Mouse (Mus musculus): ENCODE measurements around the gene Unc13c. TPM values are rescaled to one million over a fixed set of nuclear protein-coding genes. Genes with fewer than 3 reads are reported as not detected.

Gene Unc13c
- polyA plus RNA-seq, 1 experiment from 2014 or later, result 0.43 TPM

GRCm38 (mm10) chr9:73612896-73613295, 355.9 kb downstream of the Unc13c start:
- Histone ChIP-seq H3K27ac (replicated peaks) (no peak overlapping the region), H3K9me3 (replicated peaks) (no peaks in the 10 kb centered on the region), H3K4me2 (replicated peaks) (no peak overlapping the region), H3K27me3 (no peaks in the 10 kb centered on the region), H3K9ac (no peak overlapping the region), H3K4me3 (replicated peaks) (no peak overlapping the region), H3K36me3 (no peaks in the 10 kb centered on the region), H3K4me1 (no peaks in the 10 kb centered on the region)
- WGBS, result 42% methylated on average over 4 of the region's 4 CpGs
- ATAC-seq (ENCODE audit: insufficient number of reproducible peaks, low FRiP score, low TSS enrichment, low read depth), result no peak

GRCm38 (mm10) chr9:73603921-73604320, 364.8 kb downstream of the Unc13c start:
- no peak for ATAC-seq (ENCODE audit: insufficient number of reproducible peaks, low FRiP score, low TSS enrichment, low read depth)
- WGBS, result 56% methylated on average over 1 of the region's 1 CpGs

GRCm38 (mm10) chr9:73565558-73565957, 403.2 kb downstream of the Unc13c start:
- H3K36me3 ChIP-seq, result no peaks in the 10 kb centered on the region
- no peak overlapping the region for H3K27ac ChIP-seq (replicated peaks)
- WGBS, result 35% methylated on average over 4 of the region's 4 CpGs
- 0 out of 2 replicates have a peak, but pooled peaks cover 3% of the 10 kb centered on the region for H3K4me1 ChIP-seq
- no peak overlapping the region for H3K9ac ChIP-seq
- H3K9me3 ChIP-seq (replicated peaks), result no peaks in the 10 kb centered on the region
- no peak for ATAC-seq (ENCODE audit: insufficient number of reproducible peaks, low FRiP score, low TSS enrichment, low read depth)
- no peak overlapping the region for H3K4me2 ChIP-seq (replicated peaks)
- no peaks in the 10 kb centered on the region for H3K27me3 ChIP-seq
- no peak overlapping the region for H3K4me3 ChIP-seq (replicated peaks)

More at GRCm38 (mm10) chr9:73603921-73604320, 364.8 kb downstream of the Unc13c start:
- H3K27ac ChIP-seq (replicated peaks), result no peak overlapping the region
- H3K4me1 ChIP-seq, result no peaks in the 10 kb centered on the region
- H3K9ac ChIP-seq, result no peak overlapping the region
- H3K36me3 ChIP-seq, result no peaks in the 10 kb centered on the region
- H3K4me3 ChIP-seq (replicated peaks), result no peak overlapping the region
- H3K4me2 ChIP-seq (replicated peaks), result no peak overlapping the region
- H3K27me3 ChIP-seq, result no peaks in the 10 kb centered on the region
- no peaks in the 10 kb centered on the region for H3K9me3 ChIP-seq (replicated peaks)

- Histone ChIP-seq H3K9me3 (replicated peaks) (no peaks in the 10 kb centered on the region), H3K4me3 (replicated peaks) (no peak overlapping the region), H3K27ac (replicated peaks) (no peak overlapping the region), H3K36me3 (no peaks in the 10 kb centered on the region), H3K4me1 (0 out of 2 replicates have a peak, but pooled peaks cover 3% of the 10 kb centered on the region), H3K27me3 (no peaks in the 10 kb centered on the region), H3K9ac (no peak overlapping the region), H3K4me2 (replicated peaks) (no peak overlapping the region)
- no peak for ATAC-seq (ENCODE audit: insufficient number of reproducible peaks, low FRiP score, low TSS enrichment, low read depth)
- WGBS, result 51% methylated on average over 5 of the region's 5 CpGs
Measured at GRCm38 (mm10) chr9:73560037-73560436, 408.7 kb downstream of the Unc13c start.

- no peak overlapping the region for H3K27ac ChIP-seq (replicated peaks)
- no peak overlapping the region for H3K4me3 ChIP-seq (replicated peaks)
- no peaks in the 10 kb centered on the region for H3K27me3 ChIP-seq
- no peaks in the 10 kb centered on the region for H3K9me3 ChIP-seq (replicated peaks)
- no peaks in the 10 kb centered on the region for H3K36me3 ChIP-seq
- ATAC-seq (ENCODE audit: insufficient number of reproducible peaks, low FRiP score, low TSS enrichment, low read depth), result no peak
- H3K4me1 ChIP-seq, result 0 out of 2 replicates have a peak, but pooled peaks cover under 1% of the 10 kb centered on the region
- 30% methylated on average over 2 of the region's 2 CpGs for WGBS
- no peak overlapping the region for H3K4me2 ChIP-seq (replicated peaks)
- no peak overlapping the region for H3K9ac ChIP-seq
Measured at GRCm38 (mm10) chr9:73557805-73558204, 411.0 kb downstream of the Unc13c start.

- no peaks in the 10 kb centered on the region for H3K9me3 ChIP-seq (replicated peaks)
- no peaks in the 10 kb centered on the region for H3K36me3 ChIP-seq
- H3K27ac ChIP-seq (replicated peaks), result no peak overlapping the region
- WGBS, result 71% methylated on average over 6 of the region's 6 CpGs
- no peaks in the 10 kb centered on the region for H3K27me3 ChIP-seq
- H3K4me1 ChIP-seq, result no peaks in the 10 kb centered on the region
- no peak overlapping the region for H3K4me2 ChIP-seq (replicated peaks)
- no peak for ATAC-seq (ENCODE audit: insufficient number of reproducible peaks, low FRiP score, low TSS enrichment, low read depth)
- H3K4me3 ChIP-seq (replicated peaks), result no peak overlapping the region
- no peak overlapping the region for H3K9ac ChIP-seq
Measured at GRCm38 (mm10) chr9:73555354-73555753, 413.4 kb downstream of the Unc13c start.

GRCm38 (mm10) chr9:73472568-73472967, 496.2 kb downstream of the Unc13c start:
- H3K9me3 ChIP-seq (replicated peaks), result no peaks in the 10 kb centered on the region
- H3K4me1 ChIP-seq, result no peaks in the 10 kb centered on the region
- no peak overlapping the region for H3K27ac ChIP-seq (replicated peaks)
- H3K4me2 ChIP-seq (replicated peaks), result no peak overlapping the region
- H3K36me3 ChIP-seq, result no peaks in the 10 kb centered on the region
- H3K9ac ChIP-seq, result no peak overlapping the region
- no peak overlapping the region for H3K4me3 ChIP-seq (replicated peaks)
- H3K27me3 ChIP-seq, result no peaks in the 10 kb centered on the region
- ATAC-seq (ENCODE audit: insufficient number of reproducible peaks, low FRiP score, low TSS enrichment, low read depth), result no peak
- 45% methylated on average over 3 of the region's 3 CpGs for WGBS

- H3K9me3 ChIP-seq (replicated peaks), result no peaks in the 10 kb centered on the region
- H3K27me3 ChIP-seq, result no peaks in the 10 kb centered on the region
- no peak overlapping the region for H3K27ac ChIP-seq (replicated peaks)
- no peak overlapping the region for H3K4me3 ChIP-seq (replicated peaks)
- no peak overlapping the region for H3K4me2 ChIP-seq (replicated peaks)
- H3K4me1 ChIP-seq, result no peaks in the 10 kb centered on the region
- ATAC-seq (ENCODE audit: insufficient number of reproducible peaks, low FRiP score, low TSS enrichment, low read depth), result no peak
- H3K36me3 ChIP-seq, result no peaks in the 10 kb centered on the region
- no peak overlapping the region for H3K9ac ChIP-seq
- 83% methylated on average over 2 of the region's 2 CpGs for WGBS
Measured at GRCm38 (mm10) chr9:73462027-73462426, 506.7 kb downstream of the Unc13c start.

- Histone ChIP-seq H3K4me2 (replicated peaks) (no peak overlapping the region), H3K9ac (no peak overlapping the region), H3K4me3 (replicated peaks) (no peak overlapping the region), H3K36me3 (no peaks in the 10 kb centered on the region), H3K27me3 (no peaks in the 10 kb centered on the region), H3K27ac (replicated peaks) (no peak overlapping the region), H3K4me1 (no peaks in the 10 kb centered on the region), H3K9me3 (replicated peaks) (no peaks in the 10 kb centered on the region)
- no peak for ATAC-seq (ENCODE audit: insufficient number of reproducible peaks, low FRiP score, low TSS enrichment, low read depth)
- WGBS, result 73% methylated on average over 6 of the region's 6 CpGs
Measured at GRCm38 (mm10) chr9:73450009-73450408, 518.8 kb downstream of the Unc13c start.

- Histone ChIP-seq H3K27me3 (no peaks in the 10 kb centered on the region), H3K36me3 (no peaks in the 10 kb centered on the region), H3K9me3 (replicated peaks) (no peaks in the 10 kb centered on the region), H3K4me2 (replicated peaks) (no peak overlapping the region), H3K4me3 (replicated peaks) (no peak overlapping the region), H3K9ac (no peak overlapping the region), H3K4me1 (no peaks in the 10 kb centered on the region), H3K27ac (replicated peaks) (no peak overlapping the region)
- ATAC-seq (ENCODE audit: insufficient number of reproducible peaks, low FRiP score, low TSS enrichment, low read depth), result no peak
Measured at GRCm38 (mm10) chr9:73449216-73449615, 519.5 kb downstream of the Unc13c start.

- WGBS, result 58% methylated on average over 2 of the region's 2 CpGs
- no peaks in the 10 kb centered on the region for H3K27me3 ChIP-seq
- H3K9me3 ChIP-seq (replicated peaks), result no peaks in the 10 kb centered on the region
- H3K9ac ChIP-seq, result no peak overlapping the region
- no peak overlapping the region for H3K27ac ChIP-seq (replicated peaks)
- H3K36me3 ChIP-seq, result no peaks in the 10 kb centered on the region
- no peak overlapping the region for H3K4me2 ChIP-seq (replicated peaks)
- H3K4me3 ChIP-seq (replicated peaks), result no peak overlapping the region
- H3K4me1 ChIP-seq, result no peaks in the 10 kb centered on the region
- ATAC-seq (ENCODE audit: insufficient number of reproducible peaks, low FRiP score, low TSS enrichment, low read depth), result no peak
Measured at GRCm38 (mm10) chr9:73431925-73432324, 536.8 kb downstream of the Unc13c start.

Measured in embryonic facial prominence, embryonic 15.5 days (tissue).